Mouse (Mus musculus): Measurements from ENCODE around the gene Mrtfb.

- TF ChIP-seq CTCF (IDR thresholded peaks at IDR 0.05; ENCODE audit: borderline replicate concordance, insufficient read depth, low read length) (no peak), POLR2A (IDR thresholded peaks at IDR 0.05; ENCODE audit: low read depth, low read length) (no peak)
Observed at GRCm38 (mm10) chr16:13358741-13359140, 102.5 kb downstream of the Mrtfb start.
